Mouse (Mus musculus): ENCODE measurements at regions not wholly inside any gene's neighbourhood (a gene's known extent, or its start where the extent isn't known, plus 50 kb on each side); places are given as distances from the start of the nearest gene placed in this dataset.

DNA sequence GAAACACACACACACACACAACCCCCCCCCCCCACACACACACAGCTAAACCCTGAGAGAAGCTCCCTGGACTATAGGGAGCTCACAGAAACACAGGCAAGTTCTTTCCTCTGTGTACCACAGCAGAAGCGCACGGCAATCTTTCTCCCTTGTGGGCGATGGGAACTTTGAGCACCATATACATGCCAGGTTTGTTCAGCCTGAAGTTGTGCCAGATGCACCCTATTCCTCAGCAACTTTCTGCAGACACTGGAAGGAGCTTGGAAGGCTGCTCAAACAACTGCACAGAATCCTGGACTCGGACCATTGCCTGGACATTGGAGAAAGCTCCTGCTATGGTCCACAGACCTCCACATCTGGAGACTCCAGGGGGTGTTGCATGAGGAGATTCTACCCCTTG lies 74.3 kb upstream of the Zcchc13 start:
- no peak overlapping the region for H3K4me3 ChIP-seq (ENCODE audit: insufficient read depth, low read depth, low read length)
- H3K4me1 ChIP-seq (ENCODE audit: control insufficient read depth, insufficient read depth, low read length) = peaks cover 15% of the 10 kb centered on the region
- no peak for TF ChIP-seq CTCF (conservative IDR thresholded peaks at IDR 0.05; ENCODE audit: insufficient read depth, insufficient read length, low read depth, low read length)
- TF ChIP-seq POLR2A (IDR thresholded peaks at IDR 0.05; ENCODE audit: low read depth, low read length) = no peak
- H3K27ac ChIP-seq (ENCODE audit: insufficient read depth, low read depth, low read length) = peak overlapping the region; percentile 47
- WGBS = 55% methylated on average over 4 of the region's 4 CpGs
- no peaks in the 10 kb centered on the region for H3K27me3 ChIP-seq (replicated peaks; ENCODE audit: control insufficient read depth, insufficient read depth, low read length)
- no peak for DNase-seq
- H3K36me3 ChIP-seq (ENCODE audit: control insufficient read depth, insufficient read depth, low read length) = no peaks in the 10 kb centered on the region

DNA sequence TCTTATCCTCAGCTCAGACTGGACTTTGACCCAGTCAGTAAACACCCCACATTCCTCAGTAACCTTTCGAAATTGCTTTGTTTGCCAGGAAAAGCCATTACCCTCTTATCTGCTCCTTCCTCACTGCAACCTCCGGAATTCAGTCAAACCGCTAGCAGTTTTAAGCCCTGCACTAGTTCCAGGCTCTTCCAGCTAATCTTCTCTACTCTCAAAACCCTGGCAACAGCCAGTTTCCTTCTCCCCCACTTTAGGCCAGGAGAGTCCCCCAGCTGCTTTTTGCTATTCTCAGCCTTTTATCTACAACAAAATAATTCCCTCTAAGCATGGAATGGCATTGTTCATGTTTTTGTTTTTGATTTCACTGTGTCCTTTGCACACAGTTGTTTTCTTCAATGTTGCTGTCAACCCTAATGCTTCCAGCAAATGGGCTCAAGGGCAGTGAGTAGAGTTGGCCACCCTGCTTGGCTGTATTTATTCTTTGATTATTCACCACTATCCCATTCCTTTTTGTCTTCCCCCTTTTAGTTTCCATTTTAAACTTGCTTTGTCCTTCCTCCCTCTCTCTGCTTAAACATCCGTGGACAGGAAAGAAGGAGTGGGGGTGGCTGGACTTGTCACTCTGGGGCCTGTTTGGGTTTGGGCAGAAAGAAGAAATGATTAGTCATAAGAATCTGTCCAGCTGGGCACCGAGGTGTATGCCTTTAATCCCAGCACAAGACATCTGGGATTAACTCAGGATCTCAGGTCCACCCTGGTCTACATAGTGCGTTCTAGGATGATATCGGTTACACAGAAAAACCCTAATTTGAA lies 73.5 kb upstream of the Zcchc13 start:
- peak overlapping the region; percentile 47 for H3K27ac ChIP-seq (ENCODE audit: insufficient read depth, low read depth, low read length)
- H3K36me3 ChIP-seq (ENCODE audit: control insufficient read depth, insufficient read depth, low read length) = no peaks in the 10 kb centered on the region
- no peak for TF ChIP-seq CTCF (conservative IDR thresholded peaks at IDR 0.05; ENCODE audit: insufficient read depth, insufficient read length, low read depth, low read length)
- no peak for TF ChIP-seq POLR2A (IDR thresholded peaks at IDR 0.05; ENCODE audit: low read depth, low read length)
- DNase-seq = peak; percentile 53
- H3K27me3 ChIP-seq (replicated peaks; ENCODE audit: control insufficient read depth, insufficient read depth, low read length) = no peaks in the 10 kb centered on the region
- no peak overlapping the region for H3K4me3 ChIP-seq (ENCODE audit: insufficient read depth, low read depth, low read length)
- peaks cover 13% of the 10 kb centered on the region for H3K4me1 ChIP-seq (ENCODE audit: control insufficient read depth, insufficient read depth, low read length)
- WGBS = 41% methylated on average over 7 of the region's 7 CpGs

DNA sequence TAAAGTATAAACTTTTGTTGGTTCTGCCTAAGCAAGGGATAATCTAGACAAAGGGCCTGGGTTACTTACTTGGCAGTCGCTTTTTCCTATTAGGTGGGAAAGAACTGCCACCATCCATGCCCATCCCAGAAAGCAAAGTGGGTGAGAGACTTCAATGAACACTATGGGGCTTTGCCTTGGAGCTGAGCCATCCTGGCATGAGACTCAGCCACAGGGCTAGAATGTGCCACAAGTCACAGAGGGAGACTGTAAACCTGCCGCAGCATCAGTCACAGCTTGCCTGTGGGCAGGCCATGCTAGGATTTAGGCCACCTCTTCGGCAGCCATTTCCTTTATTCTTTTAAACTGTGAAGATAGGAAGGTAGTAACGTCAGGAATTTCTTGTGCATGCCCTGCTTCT lies 72.9 kb upstream of the Zcchc13 start:
- no peak overlapping the region for H3K27ac ChIP-seq (ENCODE audit: insufficient read depth, low read depth, low read length)

DNA sequence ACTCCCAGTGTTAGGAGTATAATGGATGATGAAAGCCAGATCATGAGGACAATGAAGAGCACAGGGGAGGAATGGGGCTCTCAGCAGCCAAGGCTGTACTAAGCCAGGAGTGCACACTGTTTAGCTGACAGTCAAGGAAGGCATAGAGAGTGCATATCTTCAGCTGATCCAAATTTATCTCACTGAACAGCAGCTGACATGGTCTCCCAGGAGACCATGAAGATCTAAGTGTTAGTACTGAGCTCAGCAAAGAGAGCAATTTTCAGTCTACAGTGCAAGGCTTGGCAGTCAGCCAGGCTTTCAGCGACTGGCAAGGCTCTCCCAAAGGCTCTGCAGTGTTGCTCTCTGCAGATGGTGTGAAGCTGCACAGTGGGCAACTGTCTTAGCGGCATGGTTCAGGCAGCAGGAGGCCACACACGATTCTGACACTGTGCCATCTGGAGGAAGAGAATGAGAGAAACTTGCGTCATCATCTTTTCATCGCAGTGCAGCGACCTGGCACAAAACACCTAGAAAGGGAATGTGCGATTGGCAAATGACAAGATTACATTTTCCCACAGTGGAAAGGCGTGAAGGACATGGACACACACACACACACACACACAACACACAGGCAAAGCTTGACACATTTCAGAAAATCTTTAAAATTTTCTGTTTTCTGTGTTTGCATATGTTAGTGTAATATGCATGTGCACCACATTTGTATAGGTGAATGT lies 66.7 kb upstream of the Zcchc13 start:
- H3K4me1 ChIP-seq (ENCODE audit: control insufficient read depth, insufficient read depth, low read length) = peaks cover 2% of the 10 kb centered on the region; the same call in 1 of the 2 replicates
- WGBS = 38% methylated on average over 8 of the region's 8 CpGs
- peak; percentile 64 for DNase-seq
- H3K27ac ChIP-seq (ENCODE audit: insufficient read depth, low read depth, low read length) = no peak overlapping the region
- no peak overlapping the region for H3K4me3 ChIP-seq (ENCODE audit: insufficient read depth, low read depth, low read length)
- no peaks in the 10 kb centered on the region for H3K27me3 ChIP-seq (replicated peaks; ENCODE audit: control insufficient read depth, insufficient read depth, low read length)
- TF ChIP-seq POLR2A (IDR thresholded peaks at IDR 0.05; ENCODE audit: low read depth, low read length) (no peak), CTCF (conservative IDR thresholded peaks at IDR 0.05; ENCODE audit: insufficient read depth, insufficient read length, low read depth, low read length) (no peak)
- H3K36me3 ChIP-seq (ENCODE audit: control insufficient read depth, insufficient read depth, low read length) = no peaks in the 10 kb centered on the region

More for the DNA sequence above, 72.9 kb upstream of the Zcchc13 start:
- Histone ChIP-seq H3K36me3 (ENCODE audit: control insufficient read depth, insufficient read depth, low read length) (no peaks in the 10 kb centered on the region), H3K27me3 (replicated peaks; ENCODE audit: control insufficient read depth, insufficient read depth, low read length) (no peaks in the 10 kb centered on the region), H3K4me1 (ENCODE audit: control insufficient read depth, insufficient read depth, low read length) (peaks cover 13% of the 10 kb centered on the region), H3K4me3 (ENCODE audit: insufficient read depth, low read depth, low read length) (no peak overlapping the region)
- no peak for DNase-seq
- WGBS = 89% methylated on average over 4 of the region's 4 CpGs
- TF ChIP-seq POLR2A (IDR thresholded peaks at IDR 0.05; ENCODE audit: low read depth, low read length) (no peak), CTCF (conservative IDR thresholded peaks at IDR 0.05; ENCODE audit: insufficient read depth, insufficient read length, low read depth, low read length) (no peak)

DNA sequence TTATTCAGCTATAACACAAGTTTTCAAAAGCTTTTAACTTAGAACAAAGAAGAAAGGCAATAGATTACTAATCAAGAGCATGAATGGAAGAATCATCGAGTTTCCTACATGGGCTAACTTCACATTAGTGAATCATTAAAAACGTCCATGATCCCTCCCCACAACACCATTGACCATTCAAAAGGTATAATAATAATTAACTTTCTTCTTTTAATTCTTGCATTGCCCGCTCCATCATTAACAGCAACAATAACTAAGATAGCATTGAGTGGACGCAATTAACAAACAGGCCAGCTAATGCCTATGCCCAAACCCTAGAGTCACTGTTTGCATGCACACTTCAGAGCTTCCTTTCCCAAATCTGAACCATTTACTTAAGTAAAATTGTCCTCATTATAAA lies 57.0 kb upstream of the Zcchc13 start:
- Histone ChIP-seq H3K36me3 (ENCODE audit: control insufficient read depth, insufficient read depth, low read length) (no peaks in the 10 kb centered on the region), H3K27me3 (replicated peaks; ENCODE audit: control insufficient read depth, insufficient read depth, low read length) (no peaks in the 10 kb centered on the region), H3K4me1 (ENCODE audit: control insufficient read depth, insufficient read depth, low read length) (no peaks in the 10 kb centered on the region), H3K4me3 (ENCODE audit: insufficient read depth, low read depth, low read length) (no peak overlapping the region), H3K27ac (ENCODE audit: insufficient read depth, low read depth, low read length) (peak overlapping the region; percentile 92)
- DNase-seq = peak; percentile 50
- TF ChIP-seq CTCF (conservative IDR thresholded peaks at IDR 0.05; ENCODE audit: insufficient read depth, insufficient read length, low read depth, low read length) = no peak
- TF ChIP-seq POLR2A (IDR thresholded peaks at IDR 0.05; ENCODE audit: low read depth, low read length) = no peak
- 47% methylated on average over 4 of the region's 4 CpGs for WGBS

DNA sequence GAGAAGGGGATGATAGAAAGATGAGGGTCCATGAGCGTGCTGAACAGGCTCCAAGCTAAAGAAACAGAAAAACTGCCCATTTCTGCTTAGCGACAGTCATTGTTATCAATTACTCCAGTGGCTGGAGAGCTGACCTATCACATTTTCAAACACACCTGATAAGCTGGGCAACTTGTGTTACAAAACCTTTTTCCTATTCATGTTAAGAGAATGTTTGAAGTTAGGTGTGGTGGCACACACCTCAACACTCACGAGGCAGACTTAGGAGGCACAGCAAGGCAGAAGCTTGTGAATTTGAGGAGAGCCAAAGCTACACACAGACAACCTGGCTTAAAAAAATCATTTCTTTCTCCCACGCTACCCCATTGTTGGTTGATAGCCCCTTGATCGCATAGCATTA lies 50.9 kb upstream of the Zcchc13 start:
- H3K4me1 ChIP-seq (ENCODE audit: control insufficient read depth, insufficient read depth, low read length) = no peaks in the 10 kb centered on the region
- H3K4me3 ChIP-seq (ENCODE audit: insufficient read depth, low read depth, low read length) = no peak overlapping the region
- no peak overlapping the region for H3K27ac ChIP-seq (ENCODE audit: insufficient read depth, low read depth, low read length)
- TF ChIP-seq CTCF (conservative IDR thresholded peaks at IDR 0.05; ENCODE audit: insufficient read depth, insufficient read length, low read depth, low read length) = no peak
- no peak for TF ChIP-seq POLR2A (IDR thresholded peaks at IDR 0.05; ENCODE audit: low read depth, low read length)
- DNase-seq = no peak
- WGBS = 97% methylated on average over 5 of the region's 5 CpGs
- no peaks in the 10 kb centered on the region for H3K36me3 ChIP-seq (ENCODE audit: control insufficient read depth, insufficient read depth, low read length)
- H3K27me3 ChIP-seq (replicated peaks; ENCODE audit: control insufficient read depth, insufficient read depth, low read length) = no peaks in the 10 kb centered on the region
